Mouse (Mus musculus) retina, postnatal 1 day (tissue): Measurements from ENCODE around the gene Mtf1.
A peak's percentile ranks its signal among the peaks of the same experiment; 100 is the strongest.

Experiments
- DNase-seq: peaks from one replicate; pipeline ENCODE4 v3.0.0-alpha.2; 2012

The Mtf1 gene

GRCm38 (mm10) chr4:124858370-124858769 is 56.5 kb downstream of the Mtf1 start:
- no peak for DNase-seq

GRCm38 (mm10) chr4:124860446-124860845 is 58.5 kb downstream of the Mtf1 start:
- peak; percentile 78 for DNase-seq

- peak; percentile 58 for DNase-seq
Observed at GRCm38 (mm10) chr4:124861283-124862188, 59.6 kb downstream of the Mtf1 start, which contains the start of gene Maneal. Gene Maneal, minus strand, starts transcription at chr4:124862171.

- DNase-seq = no peak
Observed at GRCm38 (mm10) chr4:124872719-124873118, 70.8 kb downstream of the Mtf1 start.

- DNase-seq = peak; percentile 43
Observed at GRCm38 (mm10) chr4:124880599-124880998, 78.7 kb downstream of the Mtf1 start, which contains the start of gene Epha10. Gene Epha10, plus strand, starts transcription at chr4:124880899.

GRCm38 (mm10) chr4:124881341-124881908 is 79.5 kb downstream of the Mtf1 start:
- DNase-seq = peak; percentile 96

GRCm38 (mm10) chr4:124882151-124882729 is 80.3 kb downstream of the Mtf1 start:
- DNase-seq = peak; percentile 65

GRCm38 (mm10) chr4:124888702-124889101 is 86.8 kb downstream of the Mtf1 start:
- DNase-seq = no peak

- no peak for DNase-seq
Observed at GRCm38 (mm10) chr4:124889935-124890334, 88.0 kb downstream of the Mtf1 start.

GRCm38 (mm10) chr4:124890831-124891230 is 88.9 kb downstream of the Mtf1 start:
- DNase-seq = no peak

- no peak for DNase-seq
Observed at GRCm38 (mm10) chr4:124893769-124894168, 91.9 kb downstream of the Mtf1 start.

GRCm38 (mm10) chr4:124894508-124895428 is 92.9 kb downstream of the Mtf1 start:
- peak; percentile 73 for DNase-seq

GRCm38 (mm10) chr4:124898428-124898827 is 96.5 kb downstream of the Mtf1 start:
- DNase-seq = no peak
